Mouse (Mus musculus) stomach, embryonic 14.5 days (tissue): ENCODE data around the gene Il6st. TPM values are rescaled to one million over a fixed set of nuclear protein-coding genes. Genes with fewer than 3 reads are reported as not detected.

Experiments
- ATAC-seq: fragments of 200-750 bp; cut with Nextera tagmentation; 2 replicates; pipeline ENCODE4 v1.8.0; 2017; ENCODE audit warnings: low read depth, moderate TSS enrichment; ENCODE audit not compliant: insufficient number of reproducible peaks, insufficient read depth, low FRiP score
- H3K27ac ChIP-seq: fragments of 300-500 bp; sonication (generic); 2 replicates; pipeline ENCODE4 v1.5.1; 2014; ENCODE audit warnings: mild to moderate bottlenecking, low read length, moderate library complexity, mixed read lengths
- H3K27me3 ChIP-seq: fragments of 300-500 bp; sonication (generic); 2 replicates; pipeline ENCODE4 v1.6.1; 2014; ENCODE audit warnings: low read length, control low read depth, mixed read lengths; ENCODE audit not compliant: control insufficient read depth, insufficient read depth
- H3K36me3 ChIP-seq: fragments of 300-500 bp; sonication (generic); 2 replicates; pipeline ENCODE4 v1.6.1; 2014; ENCODE audit warnings: mild to moderate bottlenecking, control low read depth, low read length, moderate library complexity, mixed read lengths; ENCODE audit not compliant: control insufficient read depth, insufficient read depth
- H3K4me1 ChIP-seq: fragments of 300-500 bp; sonication (generic); 2 replicates; pipeline ENCODE4 v1.6.1; 2014; ENCODE audit warnings: low read length, control low read depth, mixed read lengths; ENCODE audit not compliant: control insufficient read depth, insufficient read depth
- H3K4me2 ChIP-seq: fragments of 300-500 bp; sonication (generic); replicated peaks from 2 replicates; pipeline ENCODE4 v1.6.1; 2014; ENCODE audit warnings: low read depth, low read length, control low read depth
- H3K4me3 ChIP-seq: fragments of 300-500 bp; sonication (generic); 2 replicates; pipeline ENCODE4 v1.5.1; 2014; ENCODE audit warnings: low read depth, low read length, control low read depth
- H3K9ac ChIP-seq: fragments of 300-500 bp; sonication (generic); replicated peaks from 2 replicates; pipeline ENCODE4 v1.6.1; 2014; ENCODE audit warnings: low read depth, mild to moderate bottlenecking, control low read depth, low read length, moderate library complexity, mixed read lengths
- H3K9me3 ChIP-seq: fragments of 300-500 bp; sonication (generic); 2 replicates; pipeline ENCODE4 v1.6.1; 2016; ENCODE audit warnings: low read depth, low read length, control low read depth; ENCODE audit not compliant: control insufficient read depth
- WGBS: fragments of 180-500 bp; shearing (Covaris S2); extraction: QIAGEN DNeasy Blood & Tissue Kit; methylation state at CpG from one replicate; pipeline ENCODE4 v1.1.7; 2014; 5-methylcytosine and 5-hydroxymethylcytosine counted together
- polyA plus RNA-seq: library from polyadenylated mRNA; unstranded; fragments of >200 nt; fragmentation: Nextera tagmentation; extraction: Ambion mirVana; gene quantifications from 2 replicates; pipeline ENCODE4 v1.2.1, GENCODE M21; 2014

Il6st gene
- polyA plus RNA-seq, 1 experiment from 2014 or later = 48.8 TPM

DNA sequence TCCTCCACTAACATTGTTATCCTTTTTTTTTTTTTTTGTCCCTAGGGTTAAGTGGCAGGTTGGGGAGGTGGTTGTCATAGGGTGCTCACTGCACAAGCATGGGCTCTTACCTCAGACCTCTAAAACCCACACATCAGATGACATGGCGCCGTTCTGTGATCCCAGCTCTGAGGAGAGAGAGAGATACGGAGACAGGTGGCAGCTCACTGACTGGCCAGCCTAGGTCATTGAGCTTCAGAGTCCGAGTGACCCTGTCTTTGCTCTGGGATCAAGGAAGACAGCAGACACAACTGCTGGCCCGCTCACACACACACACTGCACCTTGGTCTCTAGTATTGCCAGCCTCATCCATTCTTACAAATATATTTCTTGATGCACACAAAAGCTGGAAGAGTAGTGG is 18.7 kb downstream of the Il6st start:
- no peak overlapping the region for H3K9ac ChIP-seq
- H3K4me1 ChIP-seq = no peaks in the 10 kb centered on the region
- no peak for ATAC-seq
- H3K4me3 ChIP-seq = no peak overlapping the region
- no peak overlapping the region for H3K27ac ChIP-seq
- peaks cover 55% of the 10 kb centered on the region for H3K36me3 ChIP-seq
- H3K9me3 ChIP-seq = no peaks in the 10 kb centered on the region
- H3K4me2 ChIP-seq = no peak overlapping the region
- no peaks in the 10 kb centered on the region for H3K27me3 ChIP-seq
- 84% methylated on average over 5 of the region's 5 CpGs for WGBS

DNA sequence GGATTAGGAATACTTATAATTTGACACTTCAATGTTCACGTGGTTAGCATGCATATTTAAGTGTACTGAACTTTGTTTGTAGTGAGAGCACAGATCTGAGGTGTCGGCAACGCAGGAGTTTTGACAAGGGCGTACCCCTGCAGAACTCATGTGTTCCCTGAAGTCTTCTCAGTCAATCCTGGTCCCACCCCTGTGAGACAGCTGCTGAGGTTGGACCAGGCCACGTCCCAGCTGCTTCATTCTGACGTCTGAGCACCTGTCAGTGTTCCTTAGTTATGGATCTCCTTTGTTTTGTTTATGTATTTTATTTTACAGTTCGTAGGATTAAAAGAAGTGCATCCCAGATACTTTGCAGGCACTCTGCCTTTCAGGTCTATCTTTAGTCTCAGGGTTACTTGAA is 19.1 kb downstream of the Il6st start:
- 77% methylated on average over 7 of the region's 7 CpGs for WGBS
- H3K36me3 ChIP-seq = peaks cover 55% of the 10 kb centered on the region
- no peak overlapping the region for H3K4me3 ChIP-seq
- no peaks in the 10 kb centered on the region for H3K9me3 ChIP-seq
- H3K4me1 ChIP-seq = no peaks in the 10 kb centered on the region
- no peak overlapping the region for H3K4me2 ChIP-seq
- ATAC-seq = no peak
- no peak overlapping the region for H3K27ac ChIP-seq
- H3K27me3 ChIP-seq = no peaks in the 10 kb centered on the region
- H3K9ac ChIP-seq = no peak overlapping the region

DNA sequence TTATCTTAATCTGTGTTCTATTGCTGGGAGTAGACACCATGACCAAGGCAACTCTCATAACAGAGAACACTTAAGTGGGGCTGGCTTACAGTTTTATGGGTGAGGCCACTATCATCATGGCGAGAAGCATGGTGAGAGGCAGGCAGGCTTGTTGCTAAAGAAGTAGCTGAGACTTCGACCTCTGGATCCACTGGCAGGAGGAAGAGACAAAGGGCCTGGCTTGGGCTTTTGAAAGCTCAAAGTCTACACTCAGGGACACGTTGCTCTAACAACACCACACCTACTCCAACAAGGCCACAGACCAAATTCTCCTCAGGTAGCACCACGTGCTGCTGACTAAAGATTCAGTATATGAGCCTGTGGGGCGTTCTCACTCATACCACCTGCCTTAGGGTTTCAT is 22.4 kb downstream of the Il6st start:
- H3K36me3 ChIP-seq = peaks cover 61% of the 10 kb centered on the region
- 95% methylated on average over 5 of the region's 5 CpGs for WGBS

GRCm38 (mm10) chr13:112486676-112487075 is 22.8 kb downstream of the Il6st start:
- ATAC-seq = no peak
- H3K27me3 ChIP-seq = no peaks in the 10 kb centered on the region
- no peaks in the 10 kb centered on the region for H3K9me3 ChIP-seq
- no peak overlapping the region for H3K9ac ChIP-seq
- peaks cover 60% of the 10 kb centered on the region for H3K36me3 ChIP-seq
- H3K4me2 ChIP-seq = no peak overlapping the region
- WGBS = 92% methylated on average over 5 of the region's 5 CpGs
- H3K4me3 ChIP-seq = no peak overlapping the region
- H3K4me1 ChIP-seq = no peaks in the 10 kb centered on the region
- H3K27ac ChIP-seq = no peak overlapping the region

More for the DNA sequence above, 22.4 kb downstream of the Il6st start:
- Histone ChIP-seq H3K4me3 (no peak overlapping the region), H3K27ac (no peak overlapping the region), H3K4me2 (no peak overlapping the region), H3K9ac (no peak overlapping the region), H3K4me1 (no peaks in the 10 kb centered on the region), H3K9me3 (no peaks in the 10 kb centered on the region), H3K27me3 (no peaks in the 10 kb centered on the region)
- ATAC-seq = no peak

DNA sequence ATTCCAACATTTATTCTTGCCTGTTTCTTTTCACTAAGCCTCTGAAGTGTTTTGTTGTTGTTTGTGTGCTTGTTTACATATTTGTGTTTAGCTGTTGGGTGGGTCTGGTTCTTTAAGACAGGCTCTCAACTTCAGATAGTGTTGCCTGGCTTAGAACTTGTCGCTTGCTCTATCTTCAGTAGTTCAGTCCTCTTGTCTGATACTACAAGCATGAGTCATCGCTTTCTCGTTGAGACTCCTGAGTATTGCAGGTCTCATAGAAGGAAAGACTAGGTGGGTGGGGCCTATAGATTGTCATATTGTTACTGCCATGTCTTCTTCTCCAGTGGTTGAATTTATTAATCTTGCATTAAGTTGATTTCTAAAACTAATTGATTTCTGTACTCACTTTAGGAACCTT is 26.2 kb downstream of the Il6st start:
- no peak overlapping the region for H3K9ac ChIP-seq
- no peak for ATAC-seq
- H3K27ac ChIP-seq = no peak overlapping the region
- 93% methylated on average over 3 of the region's 3 CpGs for WGBS
- H3K27me3 ChIP-seq = no peaks in the 10 kb centered on the region
- peaks cover 39% of the 10 kb centered on the region for H3K36me3 ChIP-seq
- H3K4me2 ChIP-seq = no peak overlapping the region
- no peaks in the 10 kb centered on the region for H3K4me1 ChIP-seq
- H3K9me3 ChIP-seq = no peaks in the 10 kb centered on the region
- H3K4me3 ChIP-seq = no peak overlapping the region

DNA sequence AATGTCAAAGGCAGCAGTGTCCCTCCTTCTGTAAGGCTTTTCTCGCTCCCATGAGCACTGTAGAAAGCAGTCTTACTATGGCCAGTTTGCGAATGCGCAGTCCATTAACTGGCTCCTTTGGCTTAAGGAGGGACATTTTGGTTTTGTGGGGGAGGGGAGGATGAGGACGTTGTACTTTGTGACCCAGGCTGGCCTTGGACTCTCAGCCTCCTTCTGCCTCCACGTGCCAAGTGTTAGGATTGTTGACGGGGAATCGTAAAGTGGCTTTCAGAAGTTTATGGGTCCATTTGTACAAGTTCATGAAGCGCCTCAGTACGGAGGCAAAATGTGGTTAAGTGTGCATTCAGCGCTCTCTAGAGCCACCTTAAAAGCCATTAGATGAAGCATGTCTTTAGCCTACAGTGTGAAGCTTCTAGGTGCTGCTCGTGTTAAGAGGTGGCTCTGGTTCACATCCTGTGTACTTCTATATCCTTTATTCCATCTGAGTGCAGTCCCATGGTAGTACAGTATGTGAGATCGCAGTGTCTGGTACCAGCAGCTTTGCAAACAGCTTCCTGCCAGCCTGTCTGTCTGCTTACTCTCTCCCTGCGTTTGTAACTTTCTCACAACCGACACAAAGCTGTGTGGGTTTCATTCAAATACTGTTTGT is 27.9 kb downstream of the Il6st start:
- 86% methylated on average over 14 of the region's 14 CpGs for WGBS
- Histone ChIP-seq H3K4me1 (no peaks in the 10 kb centered on the region), H3K9ac (no peak overlapping the region), H3K4me3 (no peak overlapping the region), H3K27ac (no peak overlapping the region), H3K27me3 (no peaks in the 10 kb centered on the region), H3K36me3 (peaks cover 33% of the 10 kb centered on the region), H3K9me3 (no peaks in the 10 kb centered on the region), H3K4me2 (no peak overlapping the region)
- no peak for ATAC-seq

- no peaks in the 10 kb centered on the region for H3K4me1 ChIP-seq
- H3K9me3 ChIP-seq = no peaks in the 10 kb centered on the region
- no peak for ATAC-seq
- 74% methylated on average over 1 of the region's 1 CpGs for WGBS
- no peak overlapping the region for H3K27ac ChIP-seq
- no peak overlapping the region for H3K4me3 ChIP-seq
- H3K36me3 ChIP-seq = peaks cover 38% of the 10 kb centered on the region
- no peak overlapping the region for H3K9ac ChIP-seq
- H3K4me2 ChIP-seq = no peak overlapping the region
- no peaks in the 10 kb centered on the region for H3K27me3 ChIP-seq
Observed at GRCm38 (mm10) chr13:112492285-112492678, 28.4 kb downstream of the Il6st start.

GRCm38 (mm10) chr13:112494590-112494989 is 30.7 kb downstream of the Il6st start:
- H3K9ac ChIP-seq = no peak overlapping the region
- H3K27ac ChIP-seq = no peak overlapping the region
- no peaks in the 10 kb centered on the region for H3K4me1 ChIP-seq
- peaks cover 48% of the 10 kb centered on the region for H3K36me3 ChIP-seq
- 89% methylated on average over 12 of the region's 12 CpGs for WGBS
- no peak overlapping the region for H3K4me3 ChIP-seq
- H3K27me3 ChIP-seq = no peaks in the 10 kb centered on the region
- no peak overlapping the region for H3K4me2 ChIP-seq
- no peak for ATAC-seq
- H3K9me3 ChIP-seq = no peaks in the 10 kb centered on the region

DNA sequence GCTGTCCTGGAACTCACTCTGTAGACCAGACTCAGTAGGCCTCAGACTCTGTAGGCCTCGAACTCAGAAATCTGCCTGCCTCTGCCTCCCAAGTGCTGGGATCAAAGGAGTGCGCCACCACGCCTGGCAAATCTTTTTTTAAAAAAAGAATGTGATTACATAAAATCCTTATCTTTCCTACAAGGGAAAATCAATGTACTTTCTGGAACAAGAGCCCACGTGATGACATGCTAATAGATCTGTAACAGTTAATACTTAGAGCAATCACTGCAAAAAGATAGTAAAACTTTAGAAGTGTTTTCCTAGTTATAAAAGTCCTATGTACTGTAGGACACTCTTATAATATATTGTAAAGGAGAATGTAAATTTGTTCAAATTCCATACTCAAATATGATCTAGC is 36.2 kb downstream of the Il6st start:
- H3K27me3 ChIP-seq = no peaks in the 10 kb centered on the region
- no peaks in the 10 kb centered on the region for H3K4me1 ChIP-seq
- H3K36me3 ChIP-seq = peaks cover 77% of the 10 kb centered on the region
- no peak for ATAC-seq
- H3K9me3 ChIP-seq = no peaks in the 10 kb centered on the region
- no peak overlapping the region for H3K4me3 ChIP-seq
- H3K9ac ChIP-seq = no peak overlapping the region
- H3K27ac ChIP-seq = no peak overlapping the region
- no peak overlapping the region for H3K4me2 ChIP-seq
- WGBS = 84% methylated on average over 4 of the region's 4 CpGs
